Mouse (Mus musculus): ENCODE results near the gene Epor.
A peak's percentile ranks its signal among the peaks of the same experiment; 100 is the strongest.

Gene Epor

DNA sequence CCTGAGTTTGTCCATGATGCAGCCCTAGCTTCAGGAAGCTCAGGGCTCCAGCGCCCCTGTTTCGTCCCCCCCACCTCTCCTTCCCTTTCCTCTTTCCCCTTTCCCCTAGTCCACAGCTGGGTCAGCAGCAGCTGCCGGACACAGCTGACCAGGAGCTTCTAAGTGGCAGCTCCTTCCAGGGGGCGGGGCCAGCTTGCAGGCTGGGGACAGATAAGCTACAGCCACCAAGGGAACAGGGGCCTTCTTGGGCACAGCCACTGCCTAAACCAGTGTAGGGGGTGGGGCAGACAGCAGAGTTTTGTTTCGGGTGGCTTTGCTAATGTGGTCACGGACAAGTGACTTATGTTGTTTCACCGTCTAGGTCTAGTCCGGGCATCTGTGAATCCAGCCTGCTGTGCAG lies at the start of gene Epor:
Gene Epor, minus strand, starts transcription at position 90 of the 400 bp plus-strand sequence.
- DNase-seq, result no peak

DNA sequence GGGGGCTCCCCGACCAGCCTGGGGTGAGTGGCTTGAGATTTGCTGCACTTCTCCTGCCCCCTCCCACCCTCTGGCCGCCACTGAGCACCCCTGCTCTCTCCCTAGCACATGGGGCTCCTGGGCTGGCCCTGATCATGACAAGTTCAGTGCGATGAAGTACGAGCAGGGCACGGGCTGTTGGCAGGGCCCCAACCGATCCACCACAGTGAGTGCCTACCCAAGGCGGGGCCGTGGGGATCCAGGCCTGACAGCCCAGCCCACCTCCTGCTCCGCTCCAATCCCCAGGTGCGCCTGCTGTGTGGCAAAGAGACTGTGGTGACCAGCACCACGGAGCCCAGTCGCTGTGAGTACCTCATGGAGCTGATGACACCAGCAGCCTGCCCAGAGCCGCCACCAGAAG lies 49.4 kb upstream of the Epor start:
- no peak for DNase-seq

DNA sequence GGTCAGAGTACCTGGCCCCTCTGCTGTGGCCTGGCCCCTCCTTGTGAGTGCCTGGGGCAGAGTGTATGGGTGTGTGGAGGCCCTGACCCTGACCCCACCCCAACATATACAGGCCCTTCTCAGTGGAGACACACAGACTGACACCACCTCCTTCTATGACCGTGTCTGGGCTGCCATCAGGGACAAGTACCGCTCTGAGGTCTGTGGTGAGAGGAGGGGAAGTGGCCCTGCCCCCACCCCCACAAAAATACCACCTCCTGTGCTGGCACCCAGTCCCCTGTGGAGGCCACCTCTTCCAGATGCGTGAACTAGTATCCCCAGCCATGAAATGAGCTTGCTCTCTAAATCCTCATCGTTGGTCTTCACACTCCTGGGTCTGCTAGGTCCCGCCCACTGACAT lies 47.7 kb upstream of the Epor start:
- DNase-seq, result no peak

DNA sequence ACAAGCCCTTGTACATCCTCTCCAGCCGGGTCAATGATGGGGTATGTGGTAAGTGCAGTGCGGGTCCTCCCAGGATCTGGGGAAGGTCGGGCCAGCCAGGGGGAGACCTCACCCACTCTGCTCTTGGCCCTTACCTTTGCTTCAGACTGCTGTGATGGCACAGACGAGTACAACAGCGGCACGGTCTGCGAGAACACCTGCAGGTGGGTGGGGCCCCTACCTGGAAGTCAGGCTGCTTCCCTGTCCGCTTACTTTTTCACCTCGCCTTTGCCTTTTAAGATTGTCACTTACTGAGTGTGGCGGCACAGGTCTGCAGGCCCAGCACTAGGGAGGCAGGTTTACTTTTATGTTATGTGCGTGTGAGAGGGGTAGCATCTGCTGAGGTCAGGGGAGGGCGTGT lies 41.2 kb upstream of the Epor start:
- no peak for DNase-seq

DNA sequence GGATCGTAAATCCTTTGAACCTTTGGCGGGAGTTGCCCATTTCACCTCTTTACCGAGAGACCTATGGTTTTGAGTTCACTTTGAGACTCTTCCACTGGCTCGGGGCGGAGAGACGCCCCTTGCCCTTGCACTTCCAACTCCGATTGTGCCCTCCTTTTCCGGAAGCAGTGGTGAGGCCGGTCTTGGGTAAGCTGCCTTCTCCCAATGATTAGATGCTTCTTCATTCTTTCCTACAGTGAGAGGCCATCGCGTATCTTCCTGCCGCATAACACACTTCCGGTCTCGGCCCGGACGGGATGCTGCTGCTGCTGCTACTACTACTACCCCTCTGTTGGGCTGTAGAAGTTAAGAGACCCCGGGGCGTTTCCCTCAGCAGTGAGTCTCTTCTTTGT lies 39.9 kb upstream of the Epor start:
- DNase-seq, result no peak

DNA sequence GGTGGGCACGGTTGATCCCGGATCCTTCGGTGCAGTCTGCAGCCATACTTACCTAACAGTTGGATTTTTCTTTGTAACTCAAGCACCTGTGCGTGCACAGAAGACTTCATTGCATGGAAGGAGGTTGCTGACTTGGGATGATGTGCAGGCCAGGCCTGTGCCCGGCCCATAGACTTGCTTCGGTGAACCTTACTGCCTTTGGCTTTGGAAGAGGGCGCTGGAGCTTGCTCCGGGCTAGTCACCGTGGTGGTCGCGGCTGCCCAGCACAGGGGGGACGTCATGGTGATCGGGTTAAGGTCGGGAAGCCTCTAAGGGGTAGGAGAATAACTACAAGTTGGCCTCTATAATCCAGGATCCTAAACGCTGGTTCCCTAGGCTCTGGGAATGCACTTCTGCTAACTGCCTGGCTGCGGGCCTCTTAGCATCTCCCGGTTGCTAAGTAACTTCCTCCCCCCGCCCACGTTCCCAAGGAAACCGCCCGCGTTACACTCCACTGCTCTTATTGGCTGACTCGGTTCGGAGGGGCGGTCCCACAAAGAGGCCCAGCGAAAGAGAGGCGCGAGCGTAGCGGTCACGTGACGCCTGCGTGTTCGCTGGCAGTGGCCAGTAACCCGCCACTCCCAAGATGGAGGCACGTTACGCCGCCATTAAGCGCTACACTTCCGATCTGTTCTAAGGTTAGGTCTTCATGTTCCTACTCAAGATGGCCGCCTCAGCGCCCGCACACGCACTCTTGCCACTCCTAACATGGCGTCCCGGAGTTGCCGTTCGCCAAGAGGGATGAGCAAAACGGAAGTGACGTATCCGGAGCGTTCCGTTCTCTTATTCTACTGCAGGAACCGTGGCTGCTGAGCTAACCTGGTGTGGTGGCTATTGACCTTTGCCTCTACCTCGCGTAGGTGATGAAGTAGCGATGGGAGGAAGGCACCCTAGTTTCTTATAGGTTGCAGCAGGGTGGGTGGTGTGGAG lies 39.2 kb upstream of the Epor start, which contains the start of the genes Ccdc151 and Prkcsh:
Gene Ccdc151, minus strand, starts transcription at position 441 of the 969 bp plus-strand sequence.
Gene Prkcsh, plus strand, starts transcription at position 613 of the 969 bp plus-strand sequence.
- peak; percentile 98 to 99 for DNase-seq

DNA sequence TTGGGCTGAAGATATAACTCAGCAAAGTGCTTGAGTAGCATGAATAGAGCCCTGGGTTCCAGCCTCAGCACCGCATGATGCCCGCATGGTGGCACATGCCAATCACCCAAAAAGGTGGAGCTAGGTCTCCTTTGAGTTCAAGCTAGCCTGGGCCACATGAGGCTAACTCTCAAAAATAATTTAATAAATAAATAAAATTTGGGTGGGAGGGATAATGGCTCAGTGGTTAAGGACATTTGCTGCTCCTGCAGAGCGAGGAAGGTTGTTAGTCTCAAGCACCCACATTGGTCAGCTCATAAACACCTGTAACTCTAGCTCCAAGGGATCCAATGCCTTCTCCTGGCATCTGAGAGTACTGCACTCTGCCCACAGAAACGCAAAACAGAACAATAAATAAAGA lies 38.3 kb upstream of the Epor start:
- DNase-seq, result no peak

DNA sequence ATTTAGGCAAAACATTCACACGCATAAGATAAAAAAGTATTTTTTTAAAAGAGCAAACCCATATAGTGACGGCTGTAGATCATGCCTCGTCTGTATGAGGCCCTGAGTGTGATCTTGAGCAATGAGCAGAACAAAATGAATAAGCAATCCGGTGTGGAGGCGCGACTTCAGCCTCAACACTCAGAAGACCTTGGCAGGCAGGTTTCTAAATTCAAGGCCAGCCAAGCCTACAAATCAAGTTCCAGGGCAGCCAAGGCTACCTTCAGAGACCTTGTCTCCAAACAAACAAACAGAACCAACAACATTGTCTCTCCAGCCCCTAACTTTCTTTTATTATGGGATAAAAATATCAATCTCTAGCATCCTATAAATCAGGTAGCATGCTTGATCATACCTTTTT lies 37.0 kb upstream of the Epor start:
- no peak for DNase-seq

DNA sequence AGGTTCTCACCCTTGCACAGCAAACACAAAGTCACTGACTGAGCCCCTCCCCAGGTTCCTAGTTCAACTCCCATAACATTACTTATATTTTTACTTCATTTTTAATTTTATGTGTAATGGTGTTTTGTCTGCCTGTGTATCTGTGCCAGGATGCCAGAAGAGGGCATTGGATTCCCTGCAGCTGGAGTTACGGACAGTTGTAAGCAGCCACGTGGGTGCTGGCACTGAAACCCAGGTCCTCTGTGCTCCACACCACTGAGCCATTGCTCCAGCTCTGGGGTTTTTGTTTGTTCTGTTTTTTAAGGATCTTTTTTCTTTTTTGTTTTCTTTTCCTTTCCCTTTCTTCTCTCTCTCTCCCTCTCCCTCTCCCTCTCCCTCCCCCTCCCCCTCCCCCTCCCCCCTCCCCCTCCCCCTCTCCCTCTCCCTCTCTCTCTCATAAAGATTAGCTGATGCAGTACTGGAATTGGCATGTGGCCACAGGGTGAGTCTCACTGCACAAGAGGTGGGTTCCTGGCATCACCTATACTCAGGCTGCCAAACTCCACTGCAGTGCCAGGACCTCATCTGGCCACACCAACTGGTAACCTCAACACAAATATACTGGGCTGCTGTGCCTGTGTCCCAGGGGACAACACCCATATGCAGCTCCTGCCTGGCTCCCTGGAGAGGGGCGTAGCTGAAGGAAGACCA lies 33.0 kb upstream of the Epor start:
- DNase-seq, result no peak

DNA sequence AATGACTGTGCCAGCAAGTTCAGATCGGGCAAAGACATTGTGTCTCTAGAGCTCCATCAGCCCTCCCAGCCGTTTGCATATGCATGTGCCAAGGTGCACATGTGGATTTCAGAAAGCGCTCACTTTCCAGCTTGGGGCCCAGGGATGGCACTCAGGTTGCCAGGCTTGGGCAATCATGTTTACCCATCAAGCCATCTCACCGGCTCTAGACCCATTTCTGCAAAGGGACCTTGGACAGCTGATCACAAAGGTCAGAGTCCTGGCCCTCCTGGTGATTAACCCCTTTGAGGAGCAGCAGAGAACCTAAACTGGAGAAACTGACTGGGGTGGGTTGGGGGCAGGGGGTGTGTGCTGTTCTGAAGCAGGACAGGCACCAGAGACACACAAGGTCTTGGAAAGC lies 28.9 kb upstream of the Epor start:
- no peak for DNase-seq

DNA sequence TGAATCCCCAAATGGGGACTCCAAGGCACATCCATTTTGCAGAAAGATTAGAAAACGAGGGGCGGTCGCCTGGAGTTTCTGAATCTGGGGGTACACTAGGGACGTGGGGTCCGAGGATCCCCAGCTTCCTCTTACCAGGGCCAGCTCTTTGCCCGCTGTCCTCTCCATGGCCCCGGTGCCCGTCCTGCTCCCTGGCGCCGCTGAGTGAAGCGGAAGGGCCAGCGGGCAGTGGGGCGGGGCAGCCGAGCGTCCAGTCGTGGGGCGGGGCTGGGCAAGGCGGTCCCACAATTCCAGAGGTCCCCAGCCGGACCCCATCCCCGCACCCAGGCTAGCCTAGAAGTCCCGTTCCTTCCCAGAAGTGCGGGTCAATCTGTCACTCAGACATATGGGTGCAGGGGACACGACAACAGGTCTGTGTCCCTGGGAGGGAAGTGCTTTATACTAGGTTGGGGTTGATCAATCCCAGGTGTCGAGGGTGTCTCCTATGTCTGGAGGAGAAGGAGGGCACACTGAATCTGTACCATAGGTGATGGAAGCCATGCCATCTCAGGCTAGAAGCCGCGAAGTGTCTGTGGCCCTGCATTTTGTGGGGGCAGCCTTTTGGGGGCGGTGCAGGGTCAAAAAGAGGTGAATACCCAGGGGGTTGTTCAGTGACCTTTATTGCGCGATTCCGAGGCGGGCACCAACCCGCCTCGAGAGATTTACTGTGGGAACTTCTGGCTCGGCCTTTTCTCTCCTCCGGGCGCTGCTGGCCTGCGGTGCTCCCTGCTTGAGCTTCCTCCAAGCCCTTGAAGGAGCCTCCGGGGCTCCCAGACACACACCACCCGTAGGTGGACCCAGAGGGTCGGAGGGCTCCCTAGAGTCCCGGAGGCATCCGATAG lies 26.2 kb upstream of the Epor start, which contains the start of gene Rgl3:
Gene Rgl3, minus strand, starts transcription at position 217 of the 881 bp plus-strand sequence.
- peak; percentile 76 to 83 for DNase-seq

DNA sequence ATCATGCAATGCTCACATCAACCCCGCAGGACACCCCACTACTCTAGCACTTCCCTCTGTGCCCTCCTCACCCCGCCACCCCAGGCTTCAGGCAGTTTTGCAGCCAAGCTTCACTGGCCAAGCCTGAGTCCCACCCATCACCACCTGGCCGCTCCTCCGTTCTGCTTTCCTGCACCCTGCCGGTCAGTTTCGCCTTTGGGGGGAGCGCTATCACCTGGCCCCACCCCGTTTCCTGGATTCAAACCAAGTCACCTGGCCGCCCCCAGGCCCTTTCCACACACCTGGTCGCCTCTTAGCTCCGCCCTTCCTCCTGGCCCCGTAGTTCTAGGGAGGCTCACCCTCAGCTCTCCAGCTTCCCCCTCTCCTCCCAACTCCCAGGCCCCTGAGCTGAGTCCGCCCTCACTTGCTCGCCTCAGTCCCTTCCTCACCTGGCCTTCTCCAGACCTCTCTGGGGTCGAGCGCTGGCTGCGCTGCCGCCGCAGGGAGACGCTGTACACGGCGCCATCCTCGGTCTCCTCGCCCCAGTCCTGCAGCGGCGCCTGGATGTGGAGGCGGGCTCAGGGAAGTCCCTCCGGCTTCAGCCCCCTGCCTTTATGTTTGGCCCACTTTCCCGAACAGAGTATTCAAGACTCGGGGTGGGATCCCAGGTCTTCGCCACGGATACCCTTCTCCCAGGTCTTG lies 25.3 kb upstream of the Epor start:
- DNase-seq, result peak; percentile 65 to 73

DNA sequence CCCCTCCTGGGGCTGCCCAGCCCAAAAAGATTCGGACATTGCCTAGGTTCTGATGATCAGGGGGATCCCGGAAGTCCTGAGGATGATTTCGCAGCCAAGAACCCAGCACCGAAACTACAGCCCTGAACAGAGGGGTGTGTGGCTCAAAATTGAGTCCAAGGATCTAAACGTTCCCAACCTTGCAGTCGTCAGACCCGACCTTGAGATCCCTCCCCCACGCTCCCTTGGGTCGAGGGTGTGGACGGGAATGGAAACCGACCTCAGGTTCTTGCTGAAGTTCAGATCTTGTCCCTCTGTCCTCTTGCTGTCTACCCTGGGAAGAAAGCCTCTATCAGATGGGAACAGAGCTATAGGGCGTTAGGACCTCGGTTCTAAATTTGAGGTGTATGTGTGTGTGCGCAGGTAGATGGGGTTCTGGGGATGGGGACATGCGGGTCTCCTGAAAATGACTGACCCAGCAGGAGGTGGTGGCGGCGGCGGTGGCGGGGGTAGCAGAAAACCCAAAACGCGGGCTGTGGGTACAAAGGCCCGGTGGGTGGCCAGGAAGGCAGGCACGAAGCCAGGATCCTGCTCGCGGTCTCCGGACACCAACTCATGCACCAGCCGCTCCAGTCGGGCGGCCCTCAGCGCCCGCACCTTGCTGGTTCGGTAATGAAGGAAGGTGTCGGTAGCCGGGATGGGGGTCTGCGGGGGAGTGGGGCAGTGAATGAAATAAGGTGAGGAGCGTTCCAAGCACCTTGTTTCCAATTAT lies 24.5 kb upstream of the Epor start:
- peak; percentile 73 to 76 for DNase-seq

DNA sequence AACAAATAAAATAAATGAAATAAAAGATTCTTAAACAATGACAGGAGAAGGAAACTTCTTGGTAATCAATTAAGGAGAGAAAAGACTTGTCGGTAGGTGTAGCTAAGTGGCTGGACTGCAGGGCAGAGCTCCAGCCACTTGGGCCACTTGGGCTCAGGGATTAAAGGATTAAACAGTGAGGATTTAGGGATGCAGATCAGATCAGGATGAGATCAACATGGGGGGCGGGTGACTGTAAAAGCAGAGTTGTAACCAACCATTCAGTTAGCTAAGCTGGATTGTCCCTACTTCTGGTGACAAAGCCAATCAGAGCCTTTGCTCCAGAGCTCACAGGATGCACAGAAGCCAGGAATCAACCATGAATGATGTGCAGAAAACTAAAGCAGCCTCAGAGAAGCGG lies 20.6 kb upstream of the Epor start:
- no peak for DNase-seq

DNA sequence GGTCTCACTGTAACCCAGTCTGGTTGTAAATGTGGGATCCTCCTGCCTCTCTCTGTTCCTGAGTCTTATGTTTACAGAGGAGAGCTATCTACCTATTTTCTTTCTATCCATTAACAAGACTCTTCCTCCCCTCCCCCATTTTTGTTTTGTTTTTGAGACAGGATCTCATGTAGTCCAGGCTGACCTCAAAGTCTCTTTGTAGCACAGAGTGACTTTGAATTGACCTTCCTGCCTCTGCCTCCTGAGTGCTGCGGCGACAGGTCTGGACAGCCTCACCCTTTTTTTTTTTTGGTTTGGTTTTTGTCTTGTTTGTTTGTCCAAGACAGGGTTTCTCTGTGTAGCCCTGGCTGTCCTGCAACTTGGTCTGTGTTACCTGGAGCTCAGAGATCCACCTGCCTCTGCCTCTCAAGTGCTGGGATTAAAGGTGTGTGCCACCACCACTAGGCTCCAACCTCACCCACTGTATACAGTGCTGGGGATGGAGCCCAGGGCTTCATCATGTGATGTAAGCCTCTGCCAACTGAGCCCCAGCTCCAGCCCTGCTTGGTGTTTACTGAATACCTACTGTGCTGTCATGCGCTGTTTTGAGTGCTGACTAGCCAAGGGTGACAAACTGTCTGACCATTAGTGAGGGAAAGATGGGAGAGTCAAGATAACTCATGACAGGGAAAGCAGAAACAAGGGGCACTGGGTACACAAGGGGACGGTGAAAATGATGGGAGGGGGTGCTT lies 15.3 kb upstream of the Epor start:
- DNase-seq, result no peak

DNA sequence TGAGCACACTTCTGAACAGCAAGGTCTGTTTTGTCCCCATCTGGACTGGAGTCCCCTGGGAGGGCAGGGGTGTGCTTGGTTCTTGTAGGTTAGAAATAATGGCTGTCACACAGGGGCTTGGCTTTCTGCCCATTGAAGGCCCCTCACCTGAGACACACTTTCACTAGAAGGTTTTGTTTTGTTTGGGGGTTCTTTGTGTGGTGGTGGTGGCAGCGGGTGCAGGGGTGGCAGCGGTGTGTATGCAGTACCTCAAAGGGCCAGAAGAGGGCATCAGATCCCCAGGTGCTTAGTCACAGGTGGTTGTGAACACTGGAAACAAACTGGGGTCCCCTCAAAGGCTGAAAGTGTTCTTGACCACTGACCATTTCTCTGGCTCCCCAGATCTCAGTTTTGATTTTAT lies 14.7 kb upstream of the Epor start:
- peak; percentile 62 to 67 for DNase-seq

DNA sequence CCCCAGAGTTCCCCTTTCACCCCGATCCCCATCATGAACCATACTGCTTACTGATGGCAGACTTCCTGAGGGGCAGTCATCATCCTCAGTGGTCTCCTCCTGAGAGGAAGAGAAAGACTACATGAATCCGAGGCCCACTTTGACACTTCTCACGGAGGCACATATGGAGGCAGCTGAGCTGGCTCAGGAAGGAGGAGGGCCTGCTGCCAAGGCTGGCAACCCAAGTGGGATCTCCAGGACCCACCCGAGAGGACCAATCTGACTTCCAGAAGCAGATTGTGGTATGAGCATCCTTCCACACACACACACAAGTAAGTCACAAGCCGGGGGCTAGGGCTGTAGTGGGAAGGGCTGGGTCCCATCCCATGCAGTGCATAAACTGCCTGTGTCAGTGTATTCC lies 14.0 kb upstream of the Epor start:
- peak; percentile 31 to 35 for DNase-seq

DNA sequence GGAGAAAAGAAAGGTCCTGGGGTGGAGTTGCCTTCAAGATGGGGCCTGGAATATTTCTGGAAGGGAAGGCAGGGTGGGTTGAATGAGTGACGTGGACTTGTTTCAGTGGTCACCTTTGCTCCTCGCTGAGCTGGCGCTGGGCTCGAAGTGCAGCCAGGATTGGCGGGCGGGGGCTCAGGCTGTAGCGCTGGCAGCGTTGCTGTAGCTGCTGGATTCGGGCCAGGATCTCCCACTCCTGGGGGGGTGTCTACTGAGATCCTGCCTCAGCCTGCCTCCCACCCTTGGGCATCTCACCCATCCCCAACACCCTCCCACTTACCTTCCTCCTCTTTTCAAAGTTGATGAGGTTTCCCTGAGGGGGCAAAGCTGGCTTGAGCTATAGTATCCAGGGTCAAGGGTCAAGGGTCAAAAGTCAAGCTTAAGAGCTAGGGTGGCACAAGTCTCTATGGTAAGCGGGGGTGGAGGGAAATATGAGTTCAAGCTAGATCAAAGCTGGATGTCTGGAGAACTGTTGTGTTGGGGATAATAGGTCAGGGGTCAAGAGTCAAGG lies 13.4 kb upstream of the Epor start:
- DNase-seq, result no peak

DNA sequence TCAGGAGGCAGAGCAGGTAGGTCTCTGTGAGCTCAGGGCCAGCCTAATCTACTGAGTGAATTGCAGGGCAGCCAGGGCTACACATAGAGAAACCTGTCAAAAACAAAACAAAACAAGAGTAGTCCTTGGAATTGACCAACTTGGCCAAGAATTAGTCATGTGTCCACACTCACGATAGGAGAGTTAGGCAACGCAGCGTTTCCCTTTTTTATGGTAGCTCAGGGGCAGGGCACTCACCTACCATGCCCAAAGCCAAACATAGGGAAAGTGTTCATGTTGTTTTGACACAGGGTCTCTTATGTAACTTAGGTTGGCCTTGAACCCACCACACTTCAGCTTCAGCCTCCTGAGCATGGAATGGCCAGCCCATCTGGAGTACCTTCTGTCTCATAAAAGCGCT lies 6.0 kb upstream of the Epor start:
- DNase-seq, result no peak

DNA sequence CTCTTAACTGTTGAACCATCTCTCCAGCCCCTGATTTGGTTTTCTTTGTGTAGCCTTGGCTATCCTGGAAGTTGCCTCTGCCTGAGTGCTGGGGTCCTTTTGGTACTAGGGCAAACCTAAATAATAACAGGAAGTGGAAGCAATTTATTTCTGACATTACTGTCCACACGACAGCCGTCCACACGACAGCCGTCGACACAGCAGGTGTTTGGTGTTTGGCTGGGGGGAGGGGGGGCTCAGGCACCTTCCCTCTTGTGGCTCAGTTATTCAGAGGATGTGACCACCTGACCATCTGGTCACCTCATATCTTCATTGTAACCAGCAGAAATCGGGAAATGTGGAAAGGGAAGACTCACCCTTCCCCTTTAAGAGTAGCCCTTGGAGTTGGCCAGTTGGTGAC lies 5.6 kb upstream of the Epor start:
- no peak for DNase-seq
